Mouse (Mus musculus): ENCODE results near the gene Sds. TPM values are rescaled to one million over a fixed set of nuclear protein-coding genes. Genes with fewer than 3 reads are reported as not detected.

The Sds gene
- polyA plus RNA-seq, 1 experiment from 2014 or later = not detected

- Histone ChIP-seq H3K27me3 (peaks cover 3% of the 10 kb centered on the region; the same call in 1 of the 2 replicates), H3K9me3 (replicated peaks) (no peaks in the 10 kb centered on the region), H3K4me1 (replicated peaks) (peaks cover 45% of the 10 kb centered on the region), H3K4me2 (no peak overlapping the region), H3K36me3 (no peaks in the 10 kb centered on the region), H3K9ac (no peak overlapping the region), H3K4me3 (no peak overlapping the region), H3K27ac (no peak overlapping the region)
- 0 out of 2 replicates have a peak, but pooled peaks have one; percentile 21 for ATAC-seq (replicated peaks; ENCODE audit: insufficient number of reproducible peaks, insufficient read depth, low FRiP score, low read depth)
- 45% methylated on average over 15 of the region's 15 CpGs for WGBS
Measured at GRCm38 (mm10) chr5:120516221-120516984, 40.1 kb downstream of the Sds start.

- H3K9ac ChIP-seq = no peak overlapping the region
- no peak overlapping the region for H3K4me2 ChIP-seq
- no peaks in the 10 kb centered on the region for H3K27me3 ChIP-seq
- H3K36me3 ChIP-seq = 0 out of 2 replicates have a peak, but pooled peaks cover 3% of the 10 kb centered on the region
- H3K4me1 ChIP-seq (replicated peaks) = peaks cover 35% of the 10 kb centered on the region
- ATAC-seq (replicated peaks; ENCODE audit: insufficient number of reproducible peaks, insufficient read depth, low FRiP score, low read depth) = no peak
- no peak overlapping the region for H3K4me3 ChIP-seq
- no peak overlapping the region for H3K27ac ChIP-seq
- H3K9me3 ChIP-seq (replicated peaks) = no peaks in the 10 kb centered on the region
- 49% methylated on average over 9 of the region's 9 CpGs for WGBS
Measured at GRCm38 (mm10) chr5:120517552-120517951, 41.2 kb downstream of the Sds start.

- H3K9ac ChIP-seq = no peak overlapping the region
- no peaks in the 10 kb centered on the region for H3K9me3 ChIP-seq (replicated peaks)
- H3K27me3 ChIP-seq = no peaks in the 10 kb centered on the region
- 0 out of 2 replicates have a peak, but pooled peaks cover 3% of the 10 kb centered on the region for H3K36me3 ChIP-seq
- H3K4me3 ChIP-seq = no peak overlapping the region
- ATAC-seq (replicated peaks; ENCODE audit: insufficient number of reproducible peaks, insufficient read depth, low FRiP score, low read depth) = no peak
- H3K4me2 ChIP-seq = no peak overlapping the region
- 73% methylated on average over 3 of the region's 3 CpGs for WGBS
- H3K27ac ChIP-seq = no peak overlapping the region
- peaks cover 3% of the 10 kb centered on the region; the same call in 1 of the 2 replicates for H3K4me1 ChIP-seq (replicated peaks)
Measured at GRCm38 (mm10) chr5:120522649-120523048, 46.3 kb downstream of the Sds start.

- 0 out of 2 replicates have a peak, but pooled peaks cover 3% of the 10 kb centered on the region for H3K36me3 ChIP-seq
- no peaks in the 10 kb centered on the region for H3K27me3 ChIP-seq
- no peak overlapping the region for H3K27ac ChIP-seq
- no peak overlapping the region for H3K4me3 ChIP-seq
- no peak overlapping the region for H3K9ac ChIP-seq
- no peaks in the 10 kb centered on the region for H3K4me1 ChIP-seq (replicated peaks)
- H3K4me2 ChIP-seq = no peak overlapping the region
- 90% methylated on average over 2 of the region's 2 CpGs for WGBS
- no peaks in the 10 kb centered on the region for H3K9me3 ChIP-seq (replicated peaks)
- ATAC-seq (replicated peaks; ENCODE audit: insufficient number of reproducible peaks, insufficient read depth, low FRiP score, low read depth) = no peak
Measured at GRCm38 (mm10) chr5:120524736-120525135, 48.4 kb downstream of the Sds start.

DNA sequence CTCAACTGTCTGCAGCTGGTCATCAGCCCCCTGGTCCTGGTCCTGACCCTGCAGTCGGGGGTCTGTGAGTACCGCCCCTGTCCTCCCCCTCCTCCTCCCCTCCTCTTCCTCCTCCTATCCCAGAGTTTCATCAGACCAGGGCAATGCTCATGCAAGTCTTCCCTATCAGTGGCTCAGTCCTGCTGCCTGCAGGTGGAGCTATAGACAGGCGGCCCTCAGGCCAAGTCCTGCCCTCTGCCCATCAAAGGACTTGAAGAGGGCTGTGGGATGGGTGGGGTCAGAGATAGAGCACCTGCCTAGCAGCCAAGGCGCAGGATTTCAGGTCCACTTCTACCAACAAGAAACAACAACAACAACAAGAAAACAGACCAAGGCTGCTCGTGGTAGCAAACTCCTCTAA is 49.4 kb downstream of the Sds start:
- Histone ChIP-seq H3K36me3 (0 out of 2 replicates have a peak, but pooled peaks cover 3% of the 10 kb centered on the region), H3K27ac (no peak overlapping the region), H3K9ac (no peak overlapping the region), H3K4me1 (replicated peaks) (no peaks in the 10 kb centered on the region), H3K4me3 (no peak overlapping the region), H3K9me3 (replicated peaks) (no peaks in the 10 kb centered on the region), H3K4me2 (no peak overlapping the region), H3K27me3 (no peaks in the 10 kb centered on the region)
- 37% methylated on average over 5 of the region's 5 CpGs for WGBS
- no peak for ATAC-seq (replicated peaks; ENCODE audit: insufficient number of reproducible peaks, insufficient read depth, low FRiP score, low read depth)

DNA sequence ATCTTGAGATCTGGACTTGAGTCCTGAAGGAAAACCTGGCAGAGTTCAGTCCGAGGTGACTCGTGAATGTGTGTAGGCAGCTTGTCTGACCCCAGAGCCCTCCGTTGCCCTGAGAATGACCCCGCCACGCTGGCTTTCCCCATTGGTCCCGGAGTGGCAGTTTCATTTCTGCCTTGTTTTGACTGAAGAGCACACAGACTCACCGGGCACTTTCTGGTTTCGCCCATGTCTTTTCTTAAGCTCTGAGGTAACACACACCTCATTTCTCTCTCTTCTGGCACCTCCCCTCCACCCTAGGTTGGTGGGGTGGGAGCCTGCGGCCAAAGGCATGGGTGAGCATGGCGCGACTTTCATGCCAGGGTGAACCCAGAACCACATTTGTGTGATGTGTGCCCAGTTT is 50.0 kb downstream of the Sds start:
- Histone ChIP-seq H3K9me3 (replicated peaks) (no peaks in the 10 kb centered on the region), H3K4me1 (replicated peaks) (no peaks in the 10 kb centered on the region), H3K36me3 (0 out of 2 replicates have a peak, but pooled peaks cover 3% of the 10 kb centered on the region), H3K4me3 (no peak overlapping the region), H3K4me2 (no peak overlapping the region), H3K9ac (no peak overlapping the region), H3K27ac (no peak overlapping the region), H3K27me3 (no peaks in the 10 kb centered on the region)
- 58% methylated on average over 11 of the region's 11 CpGs for WGBS
- ATAC-seq (replicated peaks; ENCODE audit: insufficient number of reproducible peaks, insufficient read depth, low FRiP score, low read depth) = no peak

GRCm38 (mm10) chr5:120527296-120527964 is 51.1 kb downstream of the Sds start:
- WGBS = 88% methylated on average over 20 of the region's 20 CpGs

DNA sequence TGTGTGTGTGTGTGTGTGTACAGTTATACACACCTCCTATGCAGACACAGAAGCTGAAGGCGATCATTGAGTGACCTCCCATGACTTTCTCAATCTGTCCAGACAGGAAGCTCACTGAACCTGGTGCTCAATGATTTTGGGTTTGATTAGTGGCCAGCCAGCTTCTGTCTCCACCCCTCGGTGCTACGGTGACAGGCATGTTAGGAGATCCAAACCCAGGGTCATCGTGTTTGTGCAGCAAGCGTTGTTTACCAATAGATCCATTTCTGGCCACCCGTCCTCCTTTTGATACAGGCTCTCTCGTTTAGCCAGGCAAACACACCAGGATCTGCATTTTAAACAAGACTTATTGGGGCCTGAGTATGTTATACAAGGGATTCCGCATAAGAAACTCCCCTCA is 55.3 kb downstream of the Sds start:
- H3K9ac ChIP-seq = no peak overlapping the region
- H3K9me3 ChIP-seq (replicated peaks) = no peaks in the 10 kb centered on the region
- no peak overlapping the region for H3K4me3 ChIP-seq
- H3K27me3 ChIP-seq = no peaks in the 10 kb centered on the region
- peaks cover 16% of the 10 kb centered on the region for H3K4me1 ChIP-seq (replicated peaks)
- no peak overlapping the region for H3K27ac ChIP-seq
- no peak for ATAC-seq (replicated peaks; ENCODE audit: insufficient number of reproducible peaks, insufficient read depth, low FRiP score, low read depth)
- 83% methylated on average over 8 of the region's 8 CpGs for WGBS
- H3K4me2 ChIP-seq = no peak overlapping the region
- no peaks in the 10 kb centered on the region for H3K36me3 ChIP-seq

More at GRCm38 (mm10) chr5:120527296-120527964, 51.1 kb downstream of the Sds start:
- ATAC-seq (replicated peaks; ENCODE audit: insufficient number of reproducible peaks, insufficient read depth, low FRiP score, low read depth) = no peak
- Histone ChIP-seq H3K9ac (no peak overlapping the region), H3K9me3 (replicated peaks) (no peaks in the 10 kb centered on the region), H3K4me3 (no peak overlapping the region), H3K27ac (no peak overlapping the region), H3K36me3 (no peaks in the 10 kb centered on the region), H3K4me2 (no peak overlapping the region), H3K4me1 (replicated peaks) (no peaks in the 10 kb centered on the region), H3K27me3 (no peaks in the 10 kb centered on the region)

Other genes starting within 250 kb of the Sds start
- gene Lhx5, start 44.8 kb upstream of the Sds start, polyA plus RNA-seq (2015; fragmentation: Nextera tagmentation; extraction: Ambion mirVana) = not detected in 2 replicates
- 14.3 and 15.8 TPM in 2 replicates for gene Sdsl, start 3.7 kb upstream of the Sds start, polyA plus RNA-seq (2015; fragmentation: Nextera tagmentation; extraction: Ambion mirVana)
- 40.8 and 49.6 TPM in 2 replicates for gene Plbd2, start 27.1 kb downstream of the Sds start, polyA plus RNA-seq (2015; fragmentation: Nextera tagmentation; extraction: Ambion mirVana)
- 2.7 and 5.0 TPM in 2 replicates for gene Slc8b1, start 34.6 kb downstream of the Sds start, polyA plus RNA-seq (2015; fragmentation: Nextera tagmentation; extraction: Ambion mirVana)
- gene Tpcn1, start 112.1 kb downstream of the Sds start, polyA plus RNA-seq (2015; fragmentation: Nextera tagmentation; extraction: Ambion mirVana) = 12.4 and 16.8 TPM in 2 replicates
- gene Iqcd, start 112.5 kb downstream of the Sds start, polyA plus RNA-seq (2015; fragmentation: Nextera tagmentation; extraction: Ambion mirVana) = 0.19 and 0.46 TPM in 2 replicates
- 11.0 and 12.7 TPM in 2 replicates for gene Rita1, start 136.1 kb downstream of the Sds start, polyA plus RNA-seq (2015; fragmentation: Nextera tagmentation; extraction: Ambion mirVana)
- 23.4 and 32.9 TPM in 2 replicates for gene Ddx54, start 136.2 kb downstream of the Sds start, polyA plus RNA-seq (2015; fragmentation: Nextera tagmentation; extraction: Ambion mirVana)
- 0.15 TPM in 1 of 2 replicates, not detected in the other for gene Cfap73, start 157.7 kb downstream of the Sds start, polyA plus RNA-seq (2015; fragmentation: Nextera tagmentation; extraction: Ambion mirVana)
- gene Rasal1, start 172.3 kb downstream of the Sds start, polyA plus RNA-seq (2015; fragmentation: Nextera tagmentation; extraction: Ambion mirVana) = 0.25 and 0.55 TPM in 2 replicates
- 1.9 and 12.3 TPM in 2 replicates for gene Dtx1, start 235.4 kb downstream of the Sds start, polyA plus RNA-seq (2015; fragmentation: Nextera tagmentation; extraction: Ambion mirVana)

Data from heart, embryonic 15.5 days (tissue).